Mouse (Mus musculus): ENCODE data around the gene Prg4. TPM values are rescaled to one million over a fixed set of nuclear protein-coding genes. Genes with fewer than 3 reads are reported as not detected.

Gene Prg4
- not detected in 2 replicates for polyA plus RNA-seq (2012)

DNA sequence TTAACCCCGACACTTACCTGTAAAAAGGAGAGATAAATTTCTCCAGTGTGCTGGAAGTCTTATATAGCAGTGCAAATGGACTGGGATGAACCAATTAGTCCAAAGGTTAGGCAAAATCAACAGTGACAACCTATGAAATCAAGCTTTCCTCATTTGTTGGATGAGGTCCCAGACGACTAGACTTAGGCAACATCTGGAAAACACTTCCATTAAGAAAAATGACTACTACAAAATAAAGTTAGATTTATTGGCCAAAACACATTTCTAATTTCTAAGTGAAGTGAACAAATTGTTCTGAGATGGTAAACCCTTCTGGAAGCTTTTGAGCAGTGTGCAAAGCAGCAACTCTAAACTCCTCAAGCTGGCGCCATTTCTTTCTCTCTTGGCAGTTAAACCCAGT is at the start of gene Prg4:
TSS of gene Prg4 (minus strand) at position 34 of the 400 bp plus-strand sequence.
- Histone ChIP-seq H3K4me1 (ENCODE audit: control insufficient read depth) (no peaks in the 10 kb centered on the region), H3K4me3 (replicated peaks) (no peak within 1 kb of the TSS), H3K36me3 (ENCODE audit: control insufficient read depth) (no peaks in the 10 kb centered on the region), H3K9me3 (ENCODE audit: control insufficient read depth, low read length) (no peaks in the 10 kb centered on the region), H3K27me3 (ENCODE audit: control insufficient read depth) (no peaks in the 10 kb centered on the region)
- TF ChIP-seq GATA1 (IDR thresholded peaks at IDR 0.05; ENCODE audit: low read length) (no peak), TAL1 (IDR thresholded peaks at IDR 0.05; ENCODE audit: low read length) (no peak)

DNA sequence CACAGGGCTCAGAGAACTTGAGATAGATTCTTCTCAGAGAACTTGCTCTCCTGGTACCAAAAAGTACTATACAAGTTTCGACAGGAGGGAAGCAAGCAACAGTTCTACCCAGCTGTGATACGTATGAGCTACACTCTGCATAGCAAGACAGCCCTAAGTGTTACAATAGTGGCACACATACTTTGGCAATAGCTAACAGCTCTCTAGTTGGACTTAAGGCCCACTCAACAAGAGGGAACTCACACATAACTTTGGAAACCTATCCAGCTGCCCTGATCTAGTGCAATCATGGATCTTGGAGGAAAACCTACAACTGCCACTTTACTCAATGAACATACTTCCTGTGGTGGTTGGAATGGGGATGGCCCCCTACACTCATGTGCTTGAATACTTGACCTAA is 47.1 kb upstream of the Prg4 start:
- no peak for TF ChIP-seq TAL1 (IDR thresholded peaks at IDR 0.05; ENCODE audit: low read length)
- TF ChIP-seq GATA1 (IDR thresholded peaks at IDR 0.05; ENCODE audit: low read length) = no peak
- Histone ChIP-seq H3K4me3 (replicated peaks) (no peak overlapping the region), H3K27me3 (ENCODE audit: control insufficient read depth) (no peaks in the 10 kb centered on the region), H3K4me1 (ENCODE audit: control insufficient read depth) (no peaks in the 10 kb centered on the region), H3K36me3 (ENCODE audit: control insufficient read depth) (no peaks in the 10 kb centered on the region), H3K9me3 (ENCODE audit: control insufficient read depth, low read length) (no peaks in the 10 kb centered on the region)

GRCm38 (mm10) chr1:150505794-150506193 is 39.8 kb upstream of the Prg4 start:
- H3K9me3 ChIP-seq (ENCODE audit: control insufficient read depth, low read length) = no peaks in the 10 kb centered on the region
- TF ChIP-seq GATA1 (IDR thresholded peaks at IDR 0.05; ENCODE audit: low read length) (no peak), TAL1 (IDR thresholded peaks at IDR 0.05; ENCODE audit: low read length) (no peak)
- no peak overlapping the region for H3K4me3 ChIP-seq (replicated peaks)
- no peaks in the 10 kb centered on the region for H3K36me3 ChIP-seq (ENCODE audit: control insufficient read depth)
- no peaks in the 10 kb centered on the region for H3K4me1 ChIP-seq (ENCODE audit: control insufficient read depth)
- no peaks in the 10 kb centered on the region for H3K27me3 ChIP-seq (ENCODE audit: control insufficient read depth)

DNA sequence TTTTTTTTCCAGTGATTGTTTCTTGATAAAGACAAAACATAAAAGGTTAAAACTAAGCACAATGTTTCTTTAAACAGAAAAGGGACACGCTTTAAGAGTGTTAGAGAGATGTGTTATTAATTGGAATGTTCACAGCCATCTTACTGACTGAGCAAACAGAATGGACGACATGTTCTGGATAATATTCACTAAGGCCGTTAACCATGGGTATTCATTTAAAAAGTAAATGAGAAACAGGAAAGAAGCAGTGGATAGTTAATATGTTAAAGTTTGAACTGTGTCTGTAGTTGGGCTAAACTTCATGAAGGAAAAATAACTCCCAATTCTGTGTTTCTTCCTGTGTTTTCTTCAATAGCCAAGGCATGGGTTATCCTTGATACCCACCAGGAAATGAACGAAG is 37.4 kb upstream of the Prg4 start:
- Histone ChIP-seq H3K4me3 (replicated peaks) (no peak overlapping the region), H3K4me1 (ENCODE audit: control insufficient read depth) (no peaks in the 10 kb centered on the region), H3K27me3 (ENCODE audit: control insufficient read depth) (no peaks in the 10 kb centered on the region), H3K36me3 (ENCODE audit: control insufficient read depth) (no peaks in the 10 kb centered on the region), H3K9me3 (ENCODE audit: control insufficient read depth, low read length) (peaks cover 3% of the 10 kb centered on the region; the same call in 1 of the 2 replicates)
- no peak for TF ChIP-seq GATA1 (IDR thresholded peaks at IDR 0.05; ENCODE audit: low read length)
- no peak for TF ChIP-seq TAL1 (IDR thresholded peaks at IDR 0.05; ENCODE audit: low read length)

- no peak for TF ChIP-seq TAL1 (IDR thresholded peaks at IDR 0.05; ENCODE audit: low read length)
- TF ChIP-seq GATA1 (IDR thresholded peaks at IDR 0.05; ENCODE audit: low read length) = no peak
- Histone ChIP-seq H3K36me3 (ENCODE audit: control insufficient read depth) (no peaks in the 10 kb centered on the region), H3K4me1 (ENCODE audit: control insufficient read depth) (no peaks in the 10 kb centered on the region), H3K4me3 (replicated peaks) (no peak overlapping the region), H3K9me3 (ENCODE audit: control insufficient read depth, low read length) (peaks cover 5% of the 10 kb centered on the region; the same call in 1 of the 2 replicates), H3K27me3 (ENCODE audit: control insufficient read depth) (no peaks in the 10 kb centered on the region)
Measured at GRCm38 (mm10) chr1:150498177-150498576, 32.2 kb upstream of the Prg4 start.

DNA sequence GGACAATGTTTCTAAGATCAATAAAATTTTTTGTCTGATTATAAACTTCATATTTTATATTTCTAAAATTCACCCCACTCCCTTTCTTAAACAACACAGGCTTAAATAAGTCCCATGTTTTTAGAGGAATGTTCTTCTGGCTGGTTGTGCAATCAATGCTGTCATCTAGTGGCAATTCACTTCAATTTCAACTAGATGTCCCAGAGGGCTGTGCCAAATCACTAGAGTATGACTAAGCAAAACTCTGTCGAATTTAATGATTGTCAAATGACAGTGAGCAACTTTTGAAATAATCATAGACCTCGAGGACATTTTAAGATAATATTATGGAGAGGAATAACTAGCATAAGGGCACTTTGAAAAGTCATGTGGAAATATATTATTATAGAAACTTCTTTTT is 31.7 kb upstream of the Prg4 start:
- no peaks in the 10 kb centered on the region for H3K4me1 ChIP-seq (ENCODE audit: control insufficient read depth)
- peaks cover 5% of the 10 kb centered on the region; the same call in 1 of the 2 replicates for H3K9me3 ChIP-seq (ENCODE audit: control insufficient read depth, low read length)
- no peaks in the 10 kb centered on the region for H3K27me3 ChIP-seq (ENCODE audit: control insufficient read depth)
- H3K36me3 ChIP-seq (ENCODE audit: control insufficient read depth) = no peaks in the 10 kb centered on the region
- H3K4me3 ChIP-seq (replicated peaks) = no peak overlapping the region
- TF ChIP-seq TAL1 (IDR thresholded peaks at IDR 0.05; ENCODE audit: low read length) (no peak), GATA1 (IDR thresholded peaks at IDR 0.05; ENCODE audit: low read length) (no peak)

DNA sequence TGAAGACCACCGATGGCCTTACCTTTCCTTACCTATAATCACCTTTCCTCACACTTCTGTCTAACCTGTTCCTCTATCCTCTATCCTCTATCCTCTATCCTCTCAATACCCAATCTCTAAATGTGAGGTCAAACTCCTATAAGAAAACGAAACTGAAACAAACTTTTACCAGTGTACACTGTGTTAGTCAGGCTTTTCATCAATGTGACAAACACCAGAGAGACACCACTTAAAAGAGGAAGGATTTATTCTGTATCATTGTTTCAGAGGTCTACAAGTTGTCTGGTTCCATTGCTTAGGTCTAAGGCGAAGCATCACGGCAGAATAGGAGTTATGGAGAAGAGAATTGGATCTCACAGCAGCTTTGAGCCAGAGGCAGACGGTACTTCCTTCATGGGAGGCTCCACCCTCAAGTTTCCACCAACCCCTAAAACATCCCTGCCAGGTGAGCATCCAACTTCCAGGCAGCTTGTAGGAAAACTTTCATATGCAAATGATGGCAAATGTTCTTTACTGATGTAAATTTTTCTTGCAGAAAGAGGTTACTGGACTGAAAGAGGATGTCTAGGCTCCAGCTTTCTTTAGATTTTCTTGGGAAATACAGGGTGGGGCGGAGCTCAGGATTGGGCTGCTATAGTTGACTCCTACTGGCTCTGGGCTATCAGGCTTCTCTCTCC is 30.8 kb upstream of the Prg4 start:
- TF ChIP-seq GATA1 (IDR thresholded peaks at IDR 0.05; ENCODE audit: low read length) (no peak), TAL1 (IDR thresholded peaks at IDR 0.05; ENCODE audit: low read length) (no peak)
- no peaks in the 10 kb centered on the region for H3K27me3 ChIP-seq (ENCODE audit: control insufficient read depth)
- peaks cover 5% of the 10 kb centered on the region; the same call in 1 of the 2 replicates for H3K9me3 ChIP-seq (ENCODE audit: control insufficient read depth, low read length)
- H3K4me1 ChIP-seq (ENCODE audit: control insufficient read depth) = no peaks in the 10 kb centered on the region
- no peaks in the 10 kb centered on the region for H3K36me3 ChIP-seq (ENCODE audit: control insufficient read depth)
- H3K4me3 ChIP-seq (replicated peaks) = no peak overlapping the region

DNA sequence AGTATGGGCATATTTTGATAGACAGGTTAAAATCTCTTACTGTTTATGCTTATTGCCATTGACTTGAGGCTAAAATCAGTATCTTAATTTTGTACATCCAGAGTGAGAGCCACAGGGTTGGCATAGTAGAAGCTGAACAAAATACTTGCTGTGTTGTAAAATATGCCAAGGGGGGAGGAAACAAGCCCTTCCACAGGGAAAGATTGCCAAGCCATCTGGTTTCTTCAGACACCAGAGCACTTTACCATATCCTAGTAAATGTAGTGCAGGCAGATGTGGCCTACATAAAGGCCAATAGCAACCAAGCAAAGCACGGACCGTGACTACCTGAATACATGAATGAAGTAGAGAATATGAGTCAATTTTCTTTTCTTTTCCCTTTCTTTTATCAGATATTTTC is 23.2 kb upstream of the Prg4 start:
- Histone ChIP-seq H3K27me3 (ENCODE audit: control insufficient read depth) (no peaks in the 10 kb centered on the region), H3K4me1 (ENCODE audit: control insufficient read depth) (no peaks in the 10 kb centered on the region), H3K9me3 (ENCODE audit: control insufficient read depth, low read length) (no peaks in the 10 kb centered on the region), H3K36me3 (ENCODE audit: control insufficient read depth) (no peaks in the 10 kb centered on the region), H3K4me3 (replicated peaks) (no peak overlapping the region)
- TF ChIP-seq GATA1 (IDR thresholded peaks at IDR 0.05; ENCODE audit: low read length) = no peak
- TF ChIP-seq TAL1 (IDR thresholded peaks at IDR 0.05; ENCODE audit: low read length) = no peak

DNA sequence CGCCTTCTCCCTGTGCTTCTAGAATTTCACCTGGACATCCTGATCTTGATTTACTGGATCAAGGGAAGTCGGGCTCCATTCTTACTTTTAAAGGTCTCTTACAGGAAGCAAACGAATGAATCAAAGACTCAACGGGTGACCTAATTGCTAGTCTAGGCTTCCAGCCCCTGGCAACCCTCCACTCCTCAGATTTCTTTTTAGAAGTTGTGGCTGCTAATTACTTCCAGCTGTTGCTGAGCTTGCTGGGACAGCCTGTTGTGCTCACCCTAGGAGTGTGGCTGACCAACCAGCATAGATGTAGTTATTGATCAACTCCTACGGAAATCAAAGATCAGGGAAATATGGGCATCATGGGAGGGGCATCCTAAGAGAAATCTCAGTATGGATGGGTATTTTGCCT is 14.7 kb upstream of the Prg4 start:
- Histone ChIP-seq H3K9me3 (ENCODE audit: control insufficient read depth, low read length) (peaks cover 9% of the 10 kb centered on the region), H3K36me3 (ENCODE audit: control insufficient read depth) (no peaks in the 10 kb centered on the region), H3K4me1 (ENCODE audit: control insufficient read depth) (no peaks in the 10 kb centered on the region), H3K4me3 (replicated peaks) (no peak overlapping the region), H3K27me3 (ENCODE audit: control insufficient read depth) (no peaks in the 10 kb centered on the region)
- no peak for TF ChIP-seq GATA1 (IDR thresholded peaks at IDR 0.05; ENCODE audit: low read length)
- no peak for TF ChIP-seq TAL1 (IDR thresholded peaks at IDR 0.05; ENCODE audit: low read length)

DNA sequence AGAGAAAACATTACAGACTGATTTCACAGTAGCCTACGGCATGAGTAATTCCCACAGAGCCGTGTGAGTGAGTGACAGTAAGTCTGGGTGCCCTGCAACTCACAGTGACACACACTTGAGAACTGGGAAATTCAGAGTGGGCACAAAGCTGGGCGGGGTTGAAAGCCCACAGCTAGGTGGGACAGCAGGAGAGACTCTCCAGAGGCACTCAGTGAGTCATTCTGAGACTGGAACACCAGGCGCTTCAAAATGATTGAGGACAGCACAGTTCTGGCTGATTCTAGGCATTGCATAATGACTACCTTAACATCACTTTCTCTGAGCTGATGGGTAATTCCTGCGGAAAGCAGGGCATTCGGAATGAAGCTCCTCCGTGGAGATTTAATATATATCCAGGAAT is 6.6 kb upstream of the Prg4 start:
- TF ChIP-seq TAL1 (IDR thresholded peaks at IDR 0.05; ENCODE audit: low read length) = no peak
- TF ChIP-seq GATA1 (IDR thresholded peaks at IDR 0.05; ENCODE audit: low read length) = no peak
- Histone ChIP-seq H3K9me3 (ENCODE audit: control insufficient read depth, low read length) (peaks cover 6% of the 10 kb centered on the region), H3K4me3 (replicated peaks) (no peak overlapping the region), H3K36me3 (ENCODE audit: control insufficient read depth) (no peaks in the 10 kb centered on the region), H3K27me3 (ENCODE audit: control insufficient read depth) (no peaks in the 10 kb centered on the region), H3K4me1 (ENCODE audit: control insufficient read depth) (no peaks in the 10 kb centered on the region)

Data from erythroblast, embryonic 14.5 days (primary cell).